Mouse (Mus musculus): ENCODE results near the gene Gpr68. TPM values are rescaled to one million over a fixed set of nuclear protein-coding genes. Genes with fewer than 3 reads are reported as not detected.

Gene Gpr68
- polyA plus RNA-seq, 1 experiment, result not detected

GRCm38 (mm10) chr12:100831021-100831420, 77.0 kb downstream of the Gpr68 start:
- TF ChIP-seq GATA1 (IDR thresholded peaks at IDR 0.05; ENCODE audit: low read length), result no peak

Other genes starting within 250 kb of the Gpr68 start
- 5.6 and 9.5 TPM in 2 replicates for gene Rps6ka5, start 181.2 kb downstream of the Gpr68 start, polyA plus RNA-seq (2012)
- gene Dglucy, start 129.1 kb downstream of the Gpr68 start, polyA plus RNA-seq (2012), result 0.12 and 0.17 TPM in 2 replicates
- 39.7 and 48.3 TPM in 2 replicates for gene Ccdc88c, start 120.9 kb upstream of the Gpr68 start, polyA plus RNA-seq (2012)
- gene Ppp4r3a, start 175.5 kb upstream of the Gpr68 start, polyA plus RNA-seq (2012), result 46.6 and 69.1 TPM in 2 replicates

All from G1E-ER4 (cell line).